In genomic region chr9:114603876-114604540, GRCm38 (mm10) we compare ENCODE assay signal across 15 mouse cellular contexts. TPM values are rescaled to one million over a fixed set of nuclear protein-coding genes. Genes with fewer than 3 reads are reported as not detected.
A peak's percentile ranks its signal among the peaks of the same experiment; 100 is the strongest.
DNase-seq lines count a peak whose midpoint lies in the region; ATAC-seq lines count a peak whose summit lies in the region.
"Had no signal": no experiment of that assay in that cellular context is flagged by ENCODE, and none has a peak within 500 bp of the region (broad histone marks: within the 10 kb centered on the region; RNA-seq: fewer than 3 reads in every experiment).

No protein-coding gene starts in this region.

- DNase-seq in adrenal gland, postnatal 25 days, result peak; percentile 13
- no peak for DNase-seq in adrenal gland, postnatal 36 days
- peak; percentile 80 for DNase-seq in Muller cell, postnatal 12 days (ENCODE audit: inconsistent ontology term)
- peak; percentile 98 for DNase-seq in cerebellum, postnatal 10 days
- no peak for DNase-seq in right cerebral cortex, postnatal 36 days (ENCODE audit: low spot score in 2 of 2)
- DNase-seq in adrenal gland, adult 2 months, result no peak
- DNase-seq: kidney, adult 11 months; liver had no signal

- peaks cover 1% of the 10 kb centered on the region; the same call in 1 of the 2 replicates for H3K9me3 ChIP-seq in midbrain, embryonic 13.5 days
- H3K9me3 ChIP-seq: embryonic facial prominence, embryonic 15.5 days had no signal

- peak overlapping the region; percentile 47 for H3K27ac ChIP-seq in midbrain, embryonic 13.5 days
- H3K27ac ChIP-seq: embryonic facial prominence, embryonic 15.5 days; left cerebral cortex, adult 2 months had no signal

- H3K4me3 ChIP-seq in midbrain, embryonic 13.5 days (replicated peaks), result no peak overlapping the region
- H3K4me3 ChIP-seq: embryonic facial prominence, embryonic 15.5 days; left cerebral cortex, adult 2 months had no signal

- peaks cover 5% of the 10 kb centered on the region; the same call in 1 of the 2 replicates for H3K4me1 ChIP-seq in midbrain, embryonic 13.5 days (replicated peaks)
- H3K4me1 ChIP-seq: embryonic facial prominence, embryonic 15.5 days had no signal

- ATAC-seq in midbrain, embryonic 13.5 days, result peak; percentile 72; the same call in 1 of the 2 replicates
- no peak for ATAC-seq in CD4-positive, CD25-positive, alpha-beta regulatory T cell, adult 4 months

- no peak overlapping the region for H3K9ac ChIP-seq in midbrain, embryonic 13.5 days (replicated peaks)
- H3K9ac ChIP-seq: embryonic facial prominence, embryonic 15.5 days had no signal

- no peaks in the 10 kb centered on the region for H3K27me3 ChIP-seq in midbrain, embryonic 13.5 days
- H3K27me3 ChIP-seq: embryonic facial prominence, embryonic 15.5 days had no signal

- 53% methylated on average over 12 of the region's 12 CpGs for WGBS in midbrain, embryonic 13.5 days

- peaks cover 60% of the 10 kb centered on the region for H3K36me3 ChIP-seq in midbrain, embryonic 13.5 days

- no peak overlapping the region for H3K4me2 ChIP-seq in midbrain, embryonic 13.5 days (replicated peaks)
- H3K4me2 ChIP-seq: embryonic facial prominence, embryonic 15.5 days had no signal

RNA-seq across cellular contexts. Expression of gene Cnot10, which starts 36.0 kb away (rescaled TPM):
- 35.3 and 43.7 TPM in 2 replicates for total RNA-seq in adrenal gland, postnatal 25 days (2021)
- 10 to 100 TPM; 34.0 to 34.4 TPM for total RNA-seq in adrenal gland, postnatal 36 days (2021)
- polyA plus RNA-seq in midbrain, embryonic 13.5 days (2015; fragmentation: Nextera tagmentation; extraction: Ambion mirVana), result 59.5 and 63.4 TPM in 2 replicates
- polyA plus RNA-seq in CD4-positive, CD25-positive, alpha-beta regulatory T cell, adult 4 months (2017; shearing (Covaris generic)), result 10 to 100 TPM; 23.9 to 24.1 TPM
- total RNA-seq in adrenal gland, adult 2 months (2021), result 10 to 100 TPM; 31.9 to 36.2 TPM
- 13.8 and 16.8 TPM in 2 replicates for polyA plus RNA-seq in adrenal gland, adult 2 months (2012; rRNA removed)

RNA-seq across cellular contexts. Expression of gene Trim71, which starts 39.8 kb away (rescaled TPM):
- 0.06 TPM in 1 of 2 replicates, not detected in the other for total RNA-seq in adrenal gland, postnatal 25 days (2021)
- total RNA-seq in adrenal gland, postnatal 36 days (2021), result under 1 TPM in 1 of 2 experiments, not detected in 1; 0.03 TPM
- 0.30 and 0.32 TPM in 2 replicates for polyA plus RNA-seq in midbrain, embryonic 13.5 days (2015; fragmentation: Nextera tagmentation; extraction: Ambion mirVana)
- polyA plus RNA-seq in CD4-positive, CD25-positive, alpha-beta regulatory T cell, adult 4 months (2017; shearing (Covaris generic)), result not detected
- not detected for total RNA-seq in adrenal gland, adult 2 months (2021)
- 0.01 TPM in 1 of 2 replicates, not detected in the other for polyA plus RNA-seq in adrenal gland, adult 2 months (2012; rRNA removed)
- polyA plus RNA-seq: gonadal fat pad, adult 2 months; heart, postnatal 0 days; large intestine, adult 2 months had no signal

Comparison
In these comparisons a context has a peak if more than half of its experiments do, and no peak if none do; other contexts are left out.
1. DNase-seq: peak in adrenal gland, postnatal 25 days (single experiment), Muller cell, postnatal 12 days (single experiment) and cerebellum, postnatal 10 days (2 of 2); none in adrenal gland, postnatal 36 days (0 of 2), right cerebral cortex, postnatal 36 days (0 of 2) and adrenal gland, adult 2 months (single experiment).